Mouse (Mus musculus) kidney, embryonic 16.5 days (tissue): Measurements from ENCODE around the gene Mansc1. TPM values are rescaled to one million over a fixed set of nuclear protein-coding genes. Genes with fewer than 3 reads are reported as not detected.

Source experiments
- ATAC-seq: fragments of 200-750 bp; cut with Nextera tagmentation; 2 replicates; pipeline ENCODE4 v1.8.0; 2017; ENCODE audit warnings: moderate TSS enrichment; ENCODE audit not compliant: low FRiP score, low TSS enrichment
- H3K27ac ChIP-seq: fragments of 300-500 bp; sonication (generic); 2 replicates; pipeline ENCODE4 v1.5.1; 2014; ENCODE audit warnings: low read length
- H3K27me3 ChIP-seq: fragments of 300-500 bp; sonication (generic); 2 replicates; pipeline ENCODE4 v1.6.1; 2014; ENCODE audit warnings: low read length, control low read depth, mixed read lengths; ENCODE audit not compliant: insufficient read depth
- H3K36me3 ChIP-seq: fragments of 300-500 bp; sonication (generic); 2 replicates; pipeline ENCODE4 v1.6.1; 2014; ENCODE audit warnings: low read length, control low read depth, mixed read lengths; ENCODE audit not compliant: insufficient read depth
- H3K4me1 ChIP-seq: fragments of 300-500 bp; sonication (generic); 2 replicates; pipeline ENCODE4 v1.6.1; 2014; ENCODE audit warnings: low read length, control low read depth, mixed read lengths; ENCODE audit not compliant: insufficient read depth
- H3K4me2 ChIP-seq: fragments of 300-500 bp; sonication (generic); replicated peaks from 2 replicates; pipeline ENCODE4 v1.6.1; 2014; ENCODE audit warnings: low read depth, low read length
- H3K4me3 ChIP-seq: fragments of 300-500 bp; sonication (generic); 2 replicates; pipeline ENCODE4 v1.5.1; 2014; ENCODE audit warnings: mild to moderate bottlenecking, low read length
- H3K9ac ChIP-seq: fragments of 300-500 bp; sonication (generic); replicated peaks from 2 replicates; pipeline ENCODE4 v1.6.1; 2014; ENCODE audit warnings: low read length
- H3K9me3 ChIP-seq: fragments of 300-500 bp; sonication (generic); 2 replicates; pipeline ENCODE4 v1.6.1; 2016; ENCODE audit warnings: low read length, control low read depth
- WGBS: fragments of 180-500 bp; shearing (Covaris S2); extraction: QIAGEN DNeasy Blood & Tissue Kit; methylation state at CpG from one replicate; pipeline ENCODE4 v1.1.7; 2014; 5-methylcytosine and 5-hydroxymethylcytosine counted together
- polyA plus RNA-seq: library from polyadenylated mRNA; unstranded; fragments of >200 nt; fragmentation: Nextera tagmentation; extraction: Ambion mirVana; gene quantifications from 2 replicates; pipeline ENCODE4 v1.2.1, GENCODE M21; 2015

Mansc1 gene
- polyA plus RNA-seq, 1 experiment from 2014 or later = 5.7 TPM

DNA sequence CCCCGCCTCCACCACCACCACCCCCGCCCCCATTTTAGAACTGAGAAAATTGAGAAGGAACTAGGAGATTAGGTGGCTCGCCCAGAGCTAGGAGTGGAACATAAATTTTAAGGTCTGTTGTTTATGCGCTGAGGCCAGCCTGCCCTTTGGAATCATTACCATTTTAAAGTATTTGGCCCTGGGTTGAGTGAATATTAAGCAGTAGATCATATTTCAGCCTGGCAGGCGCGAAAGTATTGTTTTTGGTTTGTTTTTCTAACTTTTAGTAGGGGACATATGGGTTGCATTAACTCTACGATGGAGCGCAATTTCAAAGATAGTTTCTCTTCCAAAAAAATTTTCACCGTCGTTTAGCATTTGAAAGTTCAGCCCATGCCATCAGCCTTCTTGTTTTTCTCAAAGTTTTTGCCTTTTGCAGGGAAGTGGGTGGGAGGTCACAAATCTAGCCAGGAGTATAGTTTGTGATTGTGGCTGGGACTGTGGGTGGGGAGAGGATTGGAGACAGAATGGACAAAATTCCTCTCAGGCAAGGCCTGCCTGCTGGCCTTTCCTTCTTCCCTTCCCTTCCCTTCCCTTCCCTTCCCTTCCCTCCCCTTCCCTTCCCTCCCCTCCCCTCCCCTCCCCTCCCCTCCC is 29.8 kb downstream of the Mansc1 start:
- 14% methylated on average over 10 of the region's 10 CpGs for WGBS

GRCm38 (mm10) chr6:134601766-134602165 is 30.5 kb downstream of the Mansc1 start:
- peak overlapping the region; percentile 27 for H3K4me2 ChIP-seq

More for the DNA sequence above, 29.8 kb downstream of the Mansc1 start:
- H3K36me3 ChIP-seq = no peaks in the 10 kb centered on the region
- H3K4me1 ChIP-seq = peaks cover 30% of the 10 kb centered on the region
- H3K27ac ChIP-seq = peak overlapping the region; percentile 87
- H3K9me3 ChIP-seq = no peaks in the 10 kb centered on the region
- H3K9ac ChIP-seq = no peak overlapping the region
- ATAC-seq = peak; percentile 37; the same call in 1 of the 2 replicates
- H3K27me3 ChIP-seq = no peaks in the 10 kb centered on the region
- peak overlapping the region; percentile 8; the same call in 1 of the 2 replicates for H3K4me3 ChIP-seq
- peak overlapping the region; percentile 27 for H3K4me2 ChIP-seq

GRCm38 (mm10) chr6:134601130-134601529 is 31.2 kb downstream of the Mansc1 start:
- Histone ChIP-seq H3K4me3 (no peak overlapping the region), H3K9ac (no peak overlapping the region), H3K36me3 (no peaks in the 10 kb centered on the region), H3K27me3 (no peaks in the 10 kb centered on the region), H3K27ac (no peak overlapping the region), H3K4me2 (no peak overlapping the region), H3K9me3 (no peaks in the 10 kb centered on the region), H3K4me1 (peaks cover 18% of the 10 kb centered on the region)
- 49% methylated on average over 7 of the region's 7 CpGs for WGBS
- ATAC-seq = no peak

More at GRCm38 (mm10) chr6:134601766-134602165, 30.5 kb downstream of the Mansc1 start:
- Histone ChIP-seq H3K36me3 (no peaks in the 10 kb centered on the region), H3K9me3 (no peaks in the 10 kb centered on the region), H3K27me3 (no peaks in the 10 kb centered on the region), H3K9ac (no peak overlapping the region; the same call in 1 of the 2 replicates), H3K4me3 (no peak overlapping the region), H3K4me1 (peaks cover 24% of the 10 kb centered on the region), H3K27ac (peak overlapping the region; percentile 91)
- 13% methylated on average over 3 of the region's 3 CpGs for WGBS
- ATAC-seq = 0 out of 2 replicates have a peak, but pooled peaks have one; percentile 20

- 44% methylated on average over 1 of the region's 1 CpGs for WGBS
- H3K9ac ChIP-seq = no peak overlapping the region
- H3K4me1 ChIP-seq = peaks cover 28% of the 10 kb centered on the region
- H3K4me3 ChIP-seq = no peak overlapping the region
- ATAC-seq = no peak
- H3K36me3 ChIP-seq = no peaks in the 10 kb centered on the region
- no peak overlapping the region for H3K27ac ChIP-seq
- H3K4me2 ChIP-seq = no peak overlapping the region
- H3K27me3 ChIP-seq = no peaks in the 10 kb centered on the region
- H3K9me3 ChIP-seq = no peaks in the 10 kb centered on the region
Measured at GRCm38 (mm10) chr6:134599239-134599638, 33.0 kb downstream of the Mansc1 start.

- H3K27me3 ChIP-seq = no peaks in the 10 kb centered on the region
- no peak overlapping the region for H3K4me2 ChIP-seq
- peaks cover 22% of the 10 kb centered on the region for H3K4me1 ChIP-seq
- no peak overlapping the region for H3K4me3 ChIP-seq
- no peak overlapping the region for H3K9ac ChIP-seq
- WGBS = 57% methylated on average over 6 of the region's 6 CpGs
- ATAC-seq = peak; percentile 84
- H3K9me3 ChIP-seq = no peaks in the 10 kb centered on the region
- no peaks in the 10 kb centered on the region for H3K36me3 ChIP-seq
- H3K27ac ChIP-seq = peak overlapping the region; percentile 58; the same call in 1 of the 2 replicates
Measured at GRCm38 (mm10) chr6:134597651-134598229, 34.5 kb downstream of the Mansc1 start.

DNA sequence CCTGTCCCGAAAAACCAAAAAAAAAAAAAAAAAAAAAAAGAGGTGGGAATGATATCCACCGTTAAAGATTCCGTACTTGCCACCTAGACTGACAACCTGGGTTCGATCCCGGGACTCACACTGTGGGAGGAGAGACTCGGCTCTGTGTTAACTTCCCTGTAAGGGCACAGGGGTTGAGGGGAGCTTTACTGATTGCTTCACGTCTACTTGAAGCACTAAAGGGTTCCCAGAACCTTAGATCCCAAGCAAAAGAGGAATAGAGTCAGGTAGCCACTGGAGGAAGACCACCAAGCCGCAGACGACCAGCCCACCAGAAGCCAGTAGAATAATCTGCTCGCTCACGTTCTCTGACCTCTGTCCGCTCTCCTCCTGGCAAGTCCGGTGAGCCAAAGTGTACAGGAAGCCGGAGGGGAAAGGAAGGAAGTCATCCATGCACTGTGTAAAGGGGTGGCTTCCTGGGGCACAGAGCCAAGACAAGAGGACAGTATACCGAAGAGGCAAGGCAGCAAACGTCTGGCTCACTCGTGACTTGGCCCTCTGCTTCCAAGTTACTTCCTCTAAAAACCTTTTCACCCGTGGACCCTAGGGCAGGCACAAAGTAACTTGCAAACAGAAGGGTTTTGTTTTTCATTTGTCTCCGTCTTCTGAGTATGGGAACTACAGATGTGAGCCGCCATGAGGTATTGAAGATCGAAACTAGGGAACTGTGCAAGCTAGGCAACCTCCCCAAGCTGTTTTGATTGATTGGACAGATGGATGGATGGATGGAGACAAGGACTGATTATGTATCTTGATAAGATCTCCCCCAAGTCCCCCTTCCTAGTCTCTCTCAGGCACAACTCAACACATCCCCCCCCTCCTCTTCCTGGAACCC is 37.5 kb downstream of the Mansc1 start:
- Histone ChIP-seq H3K9ac (0 out of 2 replicates have a peak overlapping the region, but pooled peaks have one; percentile 22), H3K9me3 (no peaks in the 10 kb centered on the region), H3K4me1 (peaks cover 11% of the 10 kb centered on the region), H3K27ac (peak overlapping the region; percentile 20; the same call in 1 of the 2 replicates), H3K27me3 (no peaks in the 10 kb centered on the region), H3K36me3 (no peaks in the 10 kb centered on the region), H3K4me2 (peak overlapping the region; percentile 31), H3K4me3 (peak overlapping the region; percentile 8; the same call in 1 of the 2 replicates)
- ATAC-seq = peak; percentile 77; the same call in 1 of the 2 replicates
- WGBS = 57% methylated on average over 20 of the region's 21 CpGs

GRCm38 (mm10) chr6:134591614-134592013 is 40.7 kb downstream of the Mansc1 start:
- WGBS = 76% methylated on average over 2 of the region's 2 CpGs
- no peak for ATAC-seq

DNA sequence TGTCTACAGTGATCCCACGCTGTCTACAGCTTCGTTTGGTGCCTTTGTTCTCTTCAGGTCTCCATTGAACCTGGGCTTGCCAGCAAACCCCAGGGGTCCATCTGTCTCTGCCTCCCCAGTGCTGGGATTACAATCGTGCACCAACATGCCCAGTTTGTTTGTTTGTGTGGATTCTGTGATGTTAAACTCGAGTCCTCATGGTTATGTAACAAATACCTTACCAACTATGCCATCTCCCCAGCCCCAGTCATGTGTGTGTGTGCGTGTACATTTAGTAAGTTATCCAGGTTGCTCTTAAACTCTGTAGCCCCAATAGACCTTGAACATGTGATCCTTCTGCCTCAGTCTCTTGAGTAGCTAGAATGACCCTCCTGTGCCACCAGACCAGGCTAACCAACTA is 46.0 kb downstream of the Mansc1 start:
- H3K4me2 ChIP-seq = no peak overlapping the region

More at GRCm38 (mm10) chr6:134591614-134592013, 40.7 kb downstream of the Mansc1 start:
- H3K27ac ChIP-seq = no peak overlapping the region
- no peaks in the 10 kb centered on the region for H3K9me3 ChIP-seq
- H3K36me3 ChIP-seq = no peaks in the 10 kb centered on the region
- H3K9ac ChIP-seq = no peak overlapping the region
- H3K4me3 ChIP-seq = no peak overlapping the region
- H3K27me3 ChIP-seq = no peaks in the 10 kb centered on the region
- peaks cover 19% of the 10 kb centered on the region for H3K4me1 ChIP-seq
- H3K4me2 ChIP-seq = no peak overlapping the region

GRCm38 (mm10) chr6:134584616-134585015 is 47.7 kb downstream of the Mansc1 start:
- 97% methylated on average over 2 of the region's 2 CpGs for WGBS
- no peak for ATAC-seq
- 0 out of 2 replicates have a peak, but pooled peaks cover 7% of the 10 kb centered on the region for H3K4me1 ChIP-seq

More for the DNA sequence above, 46.0 kb downstream of the Mansc1 start:
- H3K4me1 ChIP-seq = 0 out of 2 replicates have a peak, but pooled peaks cover 8% of the 10 kb centered on the region
- no peak overlapping the region for H3K27ac ChIP-seq
- H3K9ac ChIP-seq = no peak overlapping the region
- H3K36me3 ChIP-seq = no peaks in the 10 kb centered on the region
- no peaks in the 10 kb centered on the region for H3K27me3 ChIP-seq
- ATAC-seq = no peak
- 90% methylated on average over 5 of the region's 5 CpGs for WGBS
- H3K9me3 ChIP-seq = 0 out of 2 replicates have a peak, but pooled peaks cover 4% of the 10 kb centered on the region
- H3K4me3 ChIP-seq = no peak overlapping the region

More at GRCm38 (mm10) chr6:134584616-134585015, 47.7 kb downstream of the Mansc1 start:
- no peak overlapping the region for H3K4me2 ChIP-seq
- no peak overlapping the region for H3K9ac ChIP-seq
- H3K36me3 ChIP-seq = no peaks in the 10 kb centered on the region
- H3K27ac ChIP-seq = no peak overlapping the region
- 0 out of 2 replicates have a peak, but pooled peaks cover 4% of the 10 kb centered on the region for H3K9me3 ChIP-seq
- no peaks in the 10 kb centered on the region for H3K27me3 ChIP-seq
- H3K4me3 ChIP-seq = no peak overlapping the region
